Mouse (Mus musculus): ENCODE measurements around the gene Gm45233.
A peak's percentile ranks its signal among the peaks of the same experiment; 100 is the strongest.

The Gm45233 gene

GRCm38 (mm10) chr7:43449811-43450210 is 5.9 kb downstream of the Gm45233 start:
- DNase-seq (ENCODE audit: low read depth) = no peak

- no peak for DNase-seq (ENCODE audit: low read depth)
Measured at GRCm38 (mm10) chr7:43451726-43452125, 7.8 kb downstream of the Gm45233 start.

GRCm38 (mm10) chr7:43452609-43453008 is 8.7 kb downstream of the Gm45233 start:
- DNase-seq (ENCODE audit: low read depth) = peak; percentile 73

GRCm38 (mm10) chr7:43453599-43454355 is 9.8 kb downstream of the Gm45233 start:
- no peak for DNase-seq (ENCODE audit: low read depth)

- no peak for DNase-seq (ENCODE audit: low read depth)
Measured at GRCm38 (mm10) chr7:43454371-43454770, 10.4 kb downstream of the Gm45233 start.

- no peak for DNase-seq (ENCODE audit: low read depth)
Measured at GRCm38 (mm10) chr7:43462851-43463250, 18.9 kb downstream of the Gm45233 start, which contains the start of gene Vsig10l. Vsig10l (plus strand) TSS chr7:43463151.

- no peak for DNase-seq (ENCODE audit: low read depth)
Measured at GRCm38 (mm10) chr7:43463976-43464375, 20.0 kb downstream of the Gm45233 start.

- no peak for DNase-seq (ENCODE audit: low read depth)
Measured at GRCm38 (mm10) chr7:43464864-43465343, 21.0 kb downstream of the Gm45233 start.

GRCm38 (mm10) chr7:43465344-43466098 is 21.6 kb downstream of the Gm45233 start:
- peak; percentile 93 for DNase-seq (ENCODE audit: low read depth)

- peak; percentile 71 for DNase-seq (ENCODE audit: low read depth)
Measured at GRCm38 (mm10) chr7:43466099-43466694, 22.3 kb downstream of the Gm45233 start.

GRCm38 (mm10) chr7:43470373-43470772 is 26.4 kb downstream of the Gm45233 start:
- peak; percentile 44 for DNase-seq (ENCODE audit: low read depth)

GRCm38 (mm10) chr7:43475706-43476105 is 31.8 kb downstream of the Gm45233 start:
- no peak for DNase-seq (ENCODE audit: low read depth)

- no peak for DNase-seq (ENCODE audit: low read depth)
Measured at GRCm38 (mm10) chr7:43476376-43476775, 32.4 kb downstream of the Gm45233 start.

GRCm38 (mm10) chr7:43481191-43481590 is 37.3 kb downstream of the Gm45233 start:
- no peak for DNase-seq (ENCODE audit: low read depth)

GRCm38 (mm10) chr7:43482090-43482716 is 38.3 kb downstream of the Gm45233 start:
- no peak for DNase-seq (ENCODE audit: low read depth)

GRCm38 (mm10) chr7:43483236-43483635 is 39.3 kb downstream of the Gm45233 start:
- DNase-seq (ENCODE audit: low read depth) = no peak

- no peak for DNase-seq (ENCODE audit: low read depth)
Measured at GRCm38 (mm10) chr7:43488646-43489045, 44.7 kb downstream of the Gm45233 start.

- no peak for DNase-seq (ENCODE audit: low read depth)
Measured at GRCm38 (mm10) chr7:43489631-43490125, 45.8 kb downstream of the Gm45233 start, which contains the start of gene Iglon5. Iglon5 (minus strand) TSS chr7:43490075.

GRCm38 (mm10) chr7:43490182-43490584 is 46.3 kb downstream of the Gm45233 start:
- DNase-seq (ENCODE audit: low read depth) = no peak

- DNase-seq (ENCODE audit: low read depth) = no peak
Measured at GRCm38 (mm10) chr7:43490861-43491260, 46.9 kb downstream of the Gm45233 start.

- no peak for DNase-seq (ENCODE audit: low read depth)
Measured at GRCm38 (mm10) chr7:43495343-43496021, 51.6 kb downstream of the Gm45233 start.
